Mouse (Mus musculus): ENCODE results near the gene Hmgcll1. TPM values are rescaled to one million over a fixed set of nuclear protein-coding genes. Genes with fewer than 3 reads are reported as not detected.

Hmgcll1 gene
- polyA plus RNA-seq, 1 experiment from 2014 or later, result 2.4 TPM

DNA sequence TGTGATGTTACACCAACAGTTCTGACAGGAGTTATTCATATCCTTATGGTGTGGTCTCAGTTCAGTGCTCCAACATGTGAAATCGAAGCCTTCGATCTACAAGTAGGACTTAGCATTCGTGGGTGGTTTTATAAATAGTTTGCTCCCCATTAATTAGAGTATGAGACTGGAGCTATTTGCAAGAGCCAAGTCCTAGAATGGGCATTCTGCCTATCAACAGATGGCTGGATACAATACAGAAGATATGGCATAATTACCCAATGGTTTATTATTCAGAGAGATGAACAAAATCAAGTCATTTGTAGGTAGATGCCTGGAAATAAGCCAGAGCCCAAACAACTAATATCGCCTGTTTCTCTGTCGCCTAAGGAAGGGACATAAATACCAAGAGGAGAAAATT, 1.3 kb downstream of the Hmgcll1 start:
- H3K4me3 ChIP-seq (replicated peaks), result no peak overlapping the region
- peaks cover 10% of the 10 kb centered on the region; the same call in 1 of the 2 replicates for H3K4me1 ChIP-seq
- H3K27me3 ChIP-seq, result no peaks in the 10 kb centered on the region
- H3K9me3 ChIP-seq (replicated peaks), result no peaks in the 10 kb centered on the region
- ATAC-seq (ENCODE audit: insufficient number of reproducible peaks, low FRiP score, low TSS enrichment, low read depth), result no peak
- WGBS, result 84% methylated on average over 5 of the region's 5 CpGs
- H3K4me2 ChIP-seq (replicated peaks), result no peak overlapping the region
- no peak overlapping the region for H3K27ac ChIP-seq (replicated peaks)
- H3K36me3 ChIP-seq, result no peaks in the 10 kb centered on the region
- H3K9ac ChIP-seq, result no peak overlapping the region

DNA sequence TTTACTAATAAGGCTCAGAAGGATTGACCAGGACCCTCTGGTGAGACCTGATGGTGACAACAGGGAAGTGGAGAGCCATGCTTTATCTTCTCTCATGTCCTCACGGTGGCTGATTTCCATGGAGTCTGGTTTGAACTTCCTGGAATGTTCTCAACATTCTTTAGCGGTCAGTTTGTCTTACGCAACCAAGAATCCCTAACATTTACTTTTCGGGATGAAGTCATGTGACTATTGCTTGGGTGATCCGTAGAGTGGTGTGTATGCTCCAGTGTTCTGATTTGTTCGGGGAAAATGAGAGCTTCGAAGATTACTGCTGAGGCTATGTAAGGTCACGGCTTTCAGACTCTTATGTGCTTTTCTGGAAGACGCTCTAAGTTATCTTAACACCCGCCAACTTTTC, 1.9 kb downstream of the Hmgcll1 start:
- no peak for ATAC-seq (ENCODE audit: insufficient number of reproducible peaks, low FRiP score, low TSS enrichment, low read depth)
- peaks cover 10% of the 10 kb centered on the region; the same call in 1 of the 2 replicates for H3K4me1 ChIP-seq
- WGBS, result 92% methylated on average over 10 of the region's 10 CpGs
- H3K27me3 ChIP-seq, result no peaks in the 10 kb centered on the region
- H3K27ac ChIP-seq (replicated peaks), result no peak overlapping the region
- no peaks in the 10 kb centered on the region for H3K9me3 ChIP-seq (replicated peaks)
- no peaks in the 10 kb centered on the region for H3K36me3 ChIP-seq
- no peak overlapping the region for H3K9ac ChIP-seq
- H3K4me3 ChIP-seq (replicated peaks), result no peak overlapping the region
- H3K4me2 ChIP-seq (replicated peaks), result no peak overlapping the region

DNA sequence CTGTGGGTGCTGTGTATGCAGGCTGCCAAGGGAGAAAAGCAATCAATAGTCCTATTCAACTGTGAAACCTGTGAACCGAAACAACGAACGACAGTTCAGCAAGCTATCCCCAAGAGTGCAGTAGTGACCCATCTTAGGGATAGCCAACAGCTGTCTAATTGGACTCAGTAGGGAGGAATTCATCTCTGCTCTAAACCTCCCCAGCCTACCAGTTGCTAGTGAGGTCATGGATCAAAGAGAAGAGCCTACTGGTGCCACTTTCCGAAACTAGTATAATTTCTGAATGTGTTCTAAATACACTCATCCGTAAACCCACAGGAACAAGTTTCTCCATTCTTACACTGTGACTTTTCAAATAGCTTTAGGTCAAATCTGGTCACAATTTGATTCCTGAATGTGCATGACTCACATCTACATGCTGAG, 8.9 kb downstream of the Hmgcll1 start:
- Histone ChIP-seq H3K36me3 (no peaks in the 10 kb centered on the region), H3K9me3 (replicated peaks) (no peaks in the 10 kb centered on the region), H3K9ac (no peak overlapping the region), H3K4me2 (replicated peaks) (no peak overlapping the region), H3K27ac (replicated peaks) (peak overlapping the region; percentile 12; the same call in 1 of the 2 replicates), H3K4me1 (peaks cover 10% of the 10 kb centered on the region; the same call in 1 of the 2 replicates), H3K27me3 (no peaks in the 10 kb centered on the region), H3K4me3 (replicated peaks) (no peak overlapping the region)
- WGBS, result 44% methylated on average over 5 of the region's 5 CpGs
- ATAC-seq (ENCODE audit: insufficient number of reproducible peaks, low FRiP score, low TSS enrichment, low read depth), result no peak

- H3K27ac ChIP-seq (replicated peaks), result peak overlapping the region; percentile 83
- no peak overlapping the region for H3K4me2 ChIP-seq (replicated peaks)
- peak; percentile 57 for ATAC-seq (ENCODE audit: insufficient number of reproducible peaks, low FRiP score, low TSS enrichment, low read depth)
- H3K36me3 ChIP-seq, result no peaks in the 10 kb centered on the region
- H3K4me1 ChIP-seq, result peaks cover 10% of the 10 kb centered on the region; the same call in 1 of the 2 replicates
- H3K9me3 ChIP-seq (replicated peaks), result no peaks in the 10 kb centered on the region
- no peak overlapping the region for H3K4me3 ChIP-seq (replicated peaks)
- no peaks in the 10 kb centered on the region for H3K27me3 ChIP-seq
- H3K9ac ChIP-seq, result no peak overlapping the region
- WGBS, result 25% methylated on average over 5 of the region's 5 CpGs
Measured at GRCm38 (mm10) chr9:76024277-76025246, 9.9 kb downstream of the Hmgcll1 start.

DNA sequence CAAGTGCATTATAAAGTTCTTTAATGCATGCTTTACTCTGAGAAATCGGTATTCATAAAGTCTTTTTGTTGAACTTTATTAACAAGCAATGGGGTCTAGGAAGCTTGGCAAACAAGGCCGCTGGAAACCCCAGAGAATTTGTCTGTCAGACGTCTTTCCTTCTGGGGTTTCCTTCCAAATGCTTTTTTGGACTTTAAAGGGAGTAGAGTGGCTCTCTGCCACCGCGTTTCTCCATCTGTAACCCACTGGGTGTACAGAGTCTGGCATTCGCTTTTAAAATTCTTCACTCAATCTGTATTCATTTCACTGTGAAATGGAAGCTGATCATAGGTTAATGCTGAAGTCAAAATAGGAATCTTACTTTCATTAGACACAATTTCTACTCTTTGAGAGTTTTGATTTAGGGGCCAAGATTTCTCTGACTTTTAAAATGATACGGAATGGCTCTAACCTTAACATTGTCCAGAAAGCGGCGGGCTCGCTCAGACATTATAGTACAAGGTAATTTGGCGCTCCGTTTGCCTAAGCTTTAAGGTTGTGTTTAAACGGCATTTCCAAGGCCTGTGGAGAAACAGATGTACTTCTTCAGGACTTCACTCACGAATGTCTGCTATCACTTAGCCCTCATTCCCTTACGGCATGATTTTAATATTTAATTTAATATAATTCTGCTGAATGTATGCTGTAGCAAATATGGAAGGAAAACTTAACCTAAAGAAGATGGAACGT, 15.0 kb downstream of the Hmgcll1 start:
- Histone ChIP-seq H3K9me3 (replicated peaks) (no peaks in the 10 kb centered on the region), H3K4me2 (replicated peaks) (peak overlapping the region; percentile 23), H3K9ac (no peak overlapping the region), H3K27ac (replicated peaks) (peak overlapping the region; percentile 58), H3K36me3 (no peaks in the 10 kb centered on the region), H3K4me3 (replicated peaks) (0 out of 2 replicates have a peak overlapping the region, but pooled peaks have one; percentile 11), H3K27me3 (no peaks in the 10 kb centered on the region), H3K4me1 (peaks cover 3% of the 10 kb centered on the region; the same call in 1 of the 2 replicates)
- no peak for ATAC-seq (ENCODE audit: insufficient number of reproducible peaks, low FRiP score, low TSS enrichment, low read depth)
- WGBS, result 37% methylated on average over 16 of the region's 16 CpGs

DNA sequence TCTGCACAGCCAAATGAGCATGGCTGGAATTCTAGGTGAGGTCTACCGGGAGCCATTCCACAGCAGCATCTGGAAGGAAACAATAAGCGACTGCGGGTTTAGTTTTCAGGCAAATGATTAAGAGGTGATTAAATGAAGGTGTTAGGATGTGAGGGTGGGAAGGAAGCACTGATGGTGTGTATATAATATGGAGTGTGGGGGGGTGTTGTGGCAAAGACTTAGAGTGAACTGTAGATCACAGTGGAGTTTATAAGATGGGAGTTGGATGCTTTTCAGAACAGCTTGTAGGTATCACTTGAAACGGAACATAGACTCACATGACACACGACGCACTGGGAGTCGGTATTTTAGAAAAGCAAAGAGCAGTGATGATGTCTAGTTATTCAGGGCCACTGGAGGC, 20.4 kb downstream of the Hmgcll1 start:
- Histone ChIP-seq H3K4me3 (replicated peaks) (no peak overlapping the region), H3K9me3 (replicated peaks) (no peaks in the 10 kb centered on the region), H3K27ac (replicated peaks) (no peak overlapping the region), H3K4me1 (peaks cover 14% of the 10 kb centered on the region; the same call in 1 of the 2 replicates), H3K4me2 (replicated peaks) (no peak overlapping the region), H3K27me3 (no peaks in the 10 kb centered on the region), H3K36me3 (no peaks in the 10 kb centered on the region), H3K9ac (no peak overlapping the region)
- WGBS, result 50% methylated on average over 7 of the region's 7 CpGs
- no peak for ATAC-seq (ENCODE audit: insufficient number of reproducible peaks, low FRiP score, low TSS enrichment, low read depth)

DNA sequence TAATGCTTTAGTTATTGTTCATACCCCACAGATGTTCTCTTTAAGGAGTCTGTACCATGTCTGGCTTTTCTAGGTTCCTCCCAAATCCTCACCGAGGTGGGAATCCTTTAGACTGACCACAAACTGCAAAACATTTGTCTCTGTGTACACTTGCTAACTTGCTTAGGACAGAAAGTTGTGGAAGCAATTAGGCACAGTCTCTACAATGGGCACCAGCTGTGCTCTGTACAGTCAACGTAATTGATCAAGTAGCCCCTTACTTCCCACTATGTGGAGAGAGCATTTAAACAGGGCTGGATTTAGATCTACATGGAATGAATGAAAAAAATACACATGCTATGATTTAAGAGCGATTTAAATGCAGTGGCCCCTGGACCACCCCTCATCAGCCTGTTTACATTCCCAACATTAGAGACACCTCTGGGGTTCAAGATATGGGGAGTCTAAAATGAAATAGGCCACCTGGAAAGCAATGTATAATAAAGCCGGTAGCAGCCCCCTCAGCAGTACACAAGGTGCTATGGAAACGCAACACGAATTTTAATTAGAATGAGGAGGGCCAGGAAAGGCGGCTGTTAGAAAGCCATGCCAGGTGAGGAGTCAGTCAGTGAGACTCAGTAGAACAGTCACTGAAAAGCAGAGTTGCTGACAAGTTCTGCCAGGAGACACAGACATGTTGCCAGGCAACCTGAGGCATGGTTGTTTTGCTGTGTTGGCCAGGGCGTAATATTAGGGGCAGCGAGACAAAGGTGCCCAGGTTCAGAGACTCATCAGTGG, 23.9 kb downstream of the Hmgcll1 start:
- Histone ChIP-seq H3K27me3 (no peaks in the 10 kb centered on the region), H3K9ac (no peak overlapping the region), H3K9me3 (replicated peaks) (no peaks in the 10 kb centered on the region), H3K4me1 (peaks cover 14% of the 10 kb centered on the region; the same call in 1 of the 2 replicates), H3K27ac (replicated peaks) (no peak overlapping the region), H3K36me3 (no peaks in the 10 kb centered on the region), H3K4me2 (replicated peaks) (no peak overlapping the region), H3K4me3 (replicated peaks) (no peak overlapping the region)
- peak; percentile 77; the same call in 1 of the 2 replicates for ATAC-seq (ENCODE audit: insufficient number of reproducible peaks, low FRiP score, low TSS enrichment, low read depth)
- 44% methylated on average over 9 of the region's 9 CpGs for WGBS

- Histone ChIP-seq H3K9me3 (replicated peaks) (no peaks in the 10 kb centered on the region), H3K4me2 (replicated peaks) (no peak overlapping the region), H3K27ac (replicated peaks) (no peak overlapping the region), H3K4me3 (replicated peaks) (no peak overlapping the region), H3K4me1 (peaks cover 14% of the 10 kb centered on the region; the same call in 1 of the 2 replicates), H3K36me3 (no peaks in the 10 kb centered on the region), H3K9ac (no peak overlapping the region), H3K27me3 (no peaks in the 10 kb centered on the region)
- WGBS, result 82% methylated on average over 5 of the region's 5 CpGs
- ATAC-seq (ENCODE audit: insufficient number of reproducible peaks, low FRiP score, low TSS enrichment, low read depth), result no peak
Measured at GRCm38 (mm10) chr9:76039711-76040110, 25.1 kb downstream of the Hmgcll1 start.

GRCm38 (mm10) chr9:76043341-76043740, 28.7 kb downstream of the Hmgcll1 start:
- no peaks in the 10 kb centered on the region for H3K27me3 ChIP-seq
- 0 out of 2 replicates have a peak, but pooled peaks cover 6% of the 10 kb centered on the region for H3K4me1 ChIP-seq
- WGBS, result 44% methylated on average over 5 of the region's 5 CpGs
- no peak overlapping the region for H3K4me2 ChIP-seq (replicated peaks)
- H3K36me3 ChIP-seq, result no peaks in the 10 kb centered on the region
- no peak for ATAC-seq (ENCODE audit: insufficient number of reproducible peaks, low FRiP score, low TSS enrichment, low read depth)
- H3K9me3 ChIP-seq (replicated peaks), result no peaks in the 10 kb centered on the region
- H3K9ac ChIP-seq, result no peak overlapping the region
- H3K27ac ChIP-seq (replicated peaks), result peak overlapping the region; percentile 25; the same call in 1 of the 2 replicates
- H3K4me3 ChIP-seq (replicated peaks), result no peak overlapping the region

- no peaks in the 10 kb centered on the region for H3K36me3 ChIP-seq
- 64% methylated on average over 3 of the region's 3 CpGs for WGBS
- no peaks in the 10 kb centered on the region for H3K4me1 ChIP-seq
- H3K9ac ChIP-seq, result no peak overlapping the region
- no peak overlapping the region for H3K4me2 ChIP-seq (replicated peaks)
- no peaks in the 10 kb centered on the region for H3K27me3 ChIP-seq
- no peak for ATAC-seq (ENCODE audit: insufficient number of reproducible peaks, low FRiP score, low TSS enrichment, low read depth)
- no peaks in the 10 kb centered on the region for H3K9me3 ChIP-seq (replicated peaks)
- no peak overlapping the region for H3K4me3 ChIP-seq (replicated peaks)
- H3K27ac ChIP-seq (replicated peaks), result no peak overlapping the region
Measured at GRCm38 (mm10) chr9:76060935-76061334, 46.3 kb downstream of the Hmgcll1 start.

Data from embryonic facial prominence, embryonic 15.5 days (tissue).